8 mouse cellular contexts compared by ENCODE assay signal in genomic region chr13:34248941-34249920, GRCm38 (mm10).
DNase-seq lines count a peak whose midpoint lies in the region; ATAC-seq and TF ChIP-seq lines count a peak whose summit lies in the region.

No protein-coding gene starts in this region.

- H3K27ac ChIP-seq in lung, embryonic 14.5 days (ENCODE audit: low read depth) = peak overlapping the region; percentile 73
- peak overlapping the region; percentile 74 for H3K27ac ChIP-seq in cortical plate, adult 2 months (ENCODE audit: insufficient read depth, low read length)
- H3K27ac ChIP-seq in forebrain, postnatal 0 days (ENCODE audit: low read depth, low read length) = peak overlapping the region; percentile 60
- peak overlapping the region; percentile 83 for H3K27ac ChIP-seq in midbrain, embryonic 15.5 days

- H3K27me3 ChIP-seq in lung, embryonic 14.5 days (ENCODE audit: insufficient read depth, low read length) = no peaks in the 10 kb centered on the region
- H3K27me3 ChIP-seq in forebrain, postnatal 0 days (ENCODE audit: insufficient read depth, low read length) = no peaks in the 10 kb centered on the region
- H3K27me3 ChIP-seq in midbrain, embryonic 15.5 days (replicated peaks) = no peaks in the 10 kb centered on the region

- no peak overlapping the region for H3K9ac ChIP-seq in lung, embryonic 14.5 days
- no peak overlapping the region for H3K9ac ChIP-seq in forebrain, postnatal 0 days
- no peak overlapping the region for H3K9ac ChIP-seq in midbrain, embryonic 15.5 days

- ATAC-seq in lung, embryonic 14.5 days (ENCODE audit: insufficient read depth) = peak; percentile 75
- peak; percentile 83 for ATAC-seq in forebrain, postnatal 0 days
- ATAC-seq in midbrain, embryonic 15.5 days (replicated peaks) = peak; percentile 90

- no peaks in the 10 kb centered on the region for H3K36me3 ChIP-seq in lung, embryonic 14.5 days (ENCODE audit: insufficient read depth)
- no peaks in the 10 kb centered on the region for H3K36me3 ChIP-seq in forebrain, postnatal 0 days (ENCODE audit: insufficient read depth)
- no peaks in the 10 kb centered on the region for H3K36me3 ChIP-seq in midbrain, embryonic 15.5 days (replicated peaks)

- H3K4me3 ChIP-seq in lung, embryonic 14.5 days (ENCODE audit: low read depth, low read length) = no peak overlapping the region
- no peak overlapping the region for H3K4me3 ChIP-seq in cortical plate, adult 2 months (ENCODE audit: insufficient read depth, low read length)
- H3K4me3 ChIP-seq in forebrain, postnatal 0 days (ENCODE audit: low read depth, low read length) = no peak overlapping the region
- H3K4me3 ChIP-seq in midbrain, embryonic 15.5 days = no peak overlapping the region

- TF ChIP-seq CTCF in lung, embryonic 14.5 days (IDR thresholded peaks at IDR 0.05; ENCODE audit: low read depth) = no peak
- TF ChIP-seq CTCF in cortical plate, adult 2 months (IDR thresholded peaks at IDR 0.05; ENCODE audit: extremely low read depth, insufficient read depth, low read length) = no peak
- peak; percentile 12 for TF ChIP-seq CTCF in forebrain, postnatal 0 days (IDR thresholded peaks at IDR 0.05; ENCODE audit: low read depth)

- 46% methylated on average over 15 of the region's 15 CpGs for WGBS in lung, embryonic 14.5 days
- 19% methylated on average over 15 of the region's 15 CpGs for WGBS in forebrain, postnatal 0 days
- WGBS in midbrain, embryonic 15.5 days = 14% methylated on average over 15 of the region's 15 CpGs

- 0 out of 2 replicates have a peak overlapping the region, but pooled peaks have one; percentile 7 for H3K4me2 ChIP-seq in lung, embryonic 14.5 days
- no peak overlapping the region for H3K4me2 ChIP-seq in forebrain, postnatal 0 days (ENCODE audit: low read depth)
- H3K4me2 ChIP-seq in midbrain, embryonic 15.5 days = peak overlapping the region; percentile 15

- H3K4me1 ChIP-seq in lung, embryonic 14.5 days (ENCODE audit: insufficient read depth) = peaks cover 16% of the 10 kb centered on the region
- H3K4me1 ChIP-seq in cortical plate, adult 2 months (ENCODE audit: control insufficient read depth, insufficient read depth, low read length) = peaks cover 14% of the 10 kb centered on the region
- H3K4me1 ChIP-seq in forebrain, postnatal 0 days (ENCODE audit: insufficient read depth) = peaks cover 6% of the 10 kb centered on the region; the same call in 1 of the 2 replicates
- peaks cover 33% of the 10 kb centered on the region for H3K4me1 ChIP-seq in midbrain, embryonic 15.5 days

- DNase-seq in lung, embryonic 14.5 days = peak; percentile 57
- DNase-seq in lung, postnatal 36 days = no peak
- peak; percentile 70 for DNase-seq in forebrain, postnatal 0 days
- DNase-seq in gastrocnemius, adult 8-10 months (ENCODE audit: low spot score in 2 of 2) = no peak
- DNase-seq in urinary bladder, postnatal 25 days (ENCODE audit: low spot score) = no peak
- DNase-seq in kidney, adult 9 months = no peak

- no peak for TF ChIP-seq POLR2A in cortical plate, adult 2 months (IDR thresholded peaks at IDR 0.05; ENCODE audit: extremely low read depth, insufficient read depth, low read length)

- H3K9me3 ChIP-seq in lung, embryonic 14.5 days (ENCODE audit: low read depth, low read length) = no peaks in the 10 kb centered on the region
- H3K9me3 ChIP-seq in forebrain, postnatal 0 days (ENCODE audit: low read length) = no peaks in the 10 kb centered on the region
- H3K9me3 ChIP-seq in midbrain, embryonic 15.5 days = no peaks in the 10 kb centered on the region

Comparison
In these comparisons a context has a peak if more than half of its experiments do, and no peak if none do; other contexts are left out.
1. DNase-seq: peak in lung, embryonic 14.5 days (single experiment) and forebrain, postnatal 0 days (single experiment); none in lung, postnatal 36 days (single experiment), gastrocnemius, adult 8-10 months (0 of 2), urinary bladder, postnatal 25 days (single experiment) and kidney, adult 9 months (single experiment).
2. Peak in every context shown above with its lines, with median percentiles within 50 percentile points of each other: ATAC-seq and H3K27ac ChIP-seq.